Mouse (Mus musculus): ENCODE results near the gene Cnot1. TPM values are rescaled to one million over a fixed set of nuclear protein-coding genes. Genes with fewer than 3 reads are reported as not detected.
"Not testable (repeated sequence)": the region's sequence is repeated elsewhere in the genome, so short reads cannot be mapped to it uniquely, and the experiment has no call there.

Cnot1 gene
- polyA plus RNA-seq, 2 experiments from 2014 or later, result 87.9 to 88.0 TPM

DNA sequence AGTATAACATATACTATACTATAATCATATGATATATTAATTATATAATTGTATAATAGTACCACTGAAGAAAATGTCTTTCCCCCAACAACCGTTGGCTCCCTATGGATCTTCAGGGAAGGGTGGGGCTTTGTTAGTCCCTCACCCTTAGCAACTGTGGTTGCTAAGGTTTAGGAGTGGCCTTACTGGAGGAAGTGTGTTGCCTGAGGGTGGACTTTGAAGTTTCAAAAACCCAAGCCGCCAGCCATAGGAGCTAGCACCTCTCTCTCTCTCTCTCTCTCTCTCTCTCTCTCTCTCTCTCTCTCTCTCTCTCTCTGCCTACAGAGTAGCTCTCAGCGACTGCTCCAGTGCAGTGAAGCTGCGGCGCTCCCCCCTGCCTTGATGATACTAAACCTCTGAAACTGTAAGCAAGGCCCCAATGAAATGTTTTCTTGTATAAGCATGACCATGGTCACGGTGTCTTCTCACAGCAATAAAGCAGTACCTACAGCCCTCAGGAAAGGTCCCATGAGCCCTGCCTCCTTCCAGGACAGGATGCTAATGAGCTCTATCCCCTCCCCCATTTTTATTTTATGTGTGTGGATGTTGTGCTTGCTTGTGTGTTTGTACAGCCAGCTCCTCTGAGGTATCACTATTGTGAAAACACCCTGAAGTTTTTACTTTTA lies 8.9 kb upstream of the Cnot1 start:
- no peak for ATAC-seq

DNA sequence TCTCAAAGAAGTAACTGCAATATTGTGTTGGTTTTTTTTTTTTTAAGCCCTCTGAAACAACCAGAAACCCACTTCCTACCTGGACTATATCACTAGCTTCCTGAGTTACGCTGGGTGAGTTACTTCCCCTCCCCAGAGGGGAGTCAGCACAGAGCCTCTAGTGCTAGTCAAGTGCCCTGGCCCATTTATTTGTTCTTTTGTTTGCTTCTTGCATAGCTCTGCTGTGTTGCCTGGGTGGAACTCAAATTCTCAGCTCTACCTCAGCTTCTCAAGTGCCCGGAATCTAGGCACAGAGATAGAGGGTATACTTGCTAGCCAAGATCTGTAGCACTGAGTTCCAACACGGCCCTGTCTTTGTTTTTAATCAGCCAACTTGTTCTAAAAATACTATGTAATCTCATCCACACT lies 2.9 kb upstream of the Cnot1 start:
- ATAC-seq, result no peak

DNA sequence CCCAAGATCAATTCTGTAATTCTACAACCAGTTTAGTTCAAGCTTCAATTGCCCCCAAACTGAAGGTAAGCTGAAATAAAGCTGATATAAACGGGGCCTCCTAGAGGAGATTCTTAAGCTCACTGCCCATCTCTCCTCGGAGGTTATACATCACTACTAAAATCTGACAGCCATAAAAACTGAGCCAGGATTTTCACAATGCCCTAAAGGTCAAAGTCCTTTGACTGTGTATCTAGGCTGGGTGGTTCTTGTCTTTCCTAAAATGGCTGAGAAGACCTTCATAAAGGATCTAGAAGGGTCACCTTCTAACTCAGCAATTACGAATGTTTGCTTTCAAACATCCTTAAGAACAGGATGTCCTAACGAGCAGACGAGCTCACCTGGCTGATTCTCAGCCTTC lies 1.9 kb upstream of the Cnot1 start:
- ATAC-seq, result no peak

DNA sequence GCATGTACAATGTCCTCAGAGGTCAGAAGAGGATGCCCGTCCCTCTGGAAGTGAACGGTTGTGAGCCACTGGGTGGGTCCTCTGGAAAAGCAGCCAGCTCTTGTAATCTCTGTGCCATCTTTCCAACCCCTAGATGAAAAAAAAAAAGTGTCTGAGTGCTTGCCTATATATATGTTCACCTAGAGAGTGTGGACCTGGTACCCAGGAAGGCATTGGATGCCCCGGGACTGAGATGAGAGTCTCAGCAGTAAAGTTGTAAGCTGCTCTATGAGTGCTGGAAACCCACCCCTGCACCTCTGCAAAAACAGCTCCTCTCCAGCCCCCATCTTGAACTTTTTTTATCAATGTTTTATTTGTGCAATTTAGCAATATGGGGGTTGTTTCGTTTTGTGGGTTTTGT lies 1.4 kb upstream of the Cnot1 start:
- ATAC-seq, result no peak

GRCm38 (mm10) chr8:95807861-95808260 lies 597 bp upstream of the Cnot1 start:
- peak; percentile 81 for ATAC-seq

DNA sequence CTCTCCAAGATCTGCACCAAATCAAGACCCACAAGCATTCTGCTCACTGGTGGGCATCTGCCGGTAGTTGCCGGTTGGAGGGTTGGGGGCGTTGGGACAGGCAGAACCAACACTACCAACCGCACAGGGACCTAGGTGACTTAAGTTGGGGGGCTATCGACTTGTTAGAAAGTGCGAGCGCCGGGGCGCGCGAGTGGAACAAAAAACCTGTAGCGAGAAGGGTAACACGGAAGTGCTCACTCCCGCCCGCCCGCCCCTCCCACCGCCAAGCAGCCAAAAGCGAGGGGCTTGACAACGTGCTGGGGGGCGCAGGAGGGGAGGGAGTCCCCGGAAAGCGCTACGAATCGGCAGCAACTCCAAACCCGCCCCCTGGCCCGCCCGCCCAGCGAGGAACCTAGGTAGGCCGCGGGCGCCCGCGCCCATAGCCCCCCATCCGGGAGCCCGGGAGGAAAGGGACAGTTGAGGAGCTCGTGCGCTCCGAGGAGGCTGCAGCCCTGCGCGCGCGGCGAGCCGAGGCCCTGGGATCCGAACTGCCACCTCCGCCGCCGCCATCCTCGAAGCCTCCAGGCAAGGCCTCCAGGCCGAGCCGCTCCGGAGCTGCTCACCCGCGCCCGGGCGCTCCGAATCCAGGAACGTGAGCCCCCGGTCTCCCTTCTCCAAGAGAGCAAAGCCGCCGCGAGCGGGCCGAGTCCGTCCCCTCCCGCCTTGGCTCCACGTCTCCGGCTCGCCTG lies 638 bp downstream of the Cnot1 start:
- ATAC-seq, result no peak

DNA sequence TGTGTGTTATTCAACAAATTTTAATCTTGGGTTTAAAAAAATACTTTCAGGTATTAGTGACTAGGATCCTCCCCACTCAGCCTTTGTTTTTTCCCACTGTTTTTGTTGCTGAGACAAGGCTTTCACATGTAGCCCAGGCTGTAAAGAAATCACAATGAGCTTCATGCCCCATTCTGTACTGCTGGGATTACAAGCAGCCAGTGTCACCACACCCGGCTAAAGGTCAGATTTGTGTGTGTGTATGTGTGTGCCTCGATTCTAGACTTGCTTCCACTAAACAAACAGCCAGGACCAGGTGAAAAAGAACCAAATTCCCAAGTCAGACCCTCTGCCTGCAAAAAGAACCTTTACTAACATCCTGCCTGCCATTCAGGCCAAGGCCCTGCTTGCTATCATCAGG lies 1.8 kb downstream of the Cnot1 start:
- no peak for ATAC-seq

GRCm38 (mm10) chr8:95802231-95802630 lies 5.0 kb downstream of the Cnot1 start:
- no peak for ATAC-seq

- ATAC-seq, result no peak
Observed at GRCm38 (mm10) chr8:95801476-95802064, 5.7 kb downstream of the Cnot1 start.

DNA sequence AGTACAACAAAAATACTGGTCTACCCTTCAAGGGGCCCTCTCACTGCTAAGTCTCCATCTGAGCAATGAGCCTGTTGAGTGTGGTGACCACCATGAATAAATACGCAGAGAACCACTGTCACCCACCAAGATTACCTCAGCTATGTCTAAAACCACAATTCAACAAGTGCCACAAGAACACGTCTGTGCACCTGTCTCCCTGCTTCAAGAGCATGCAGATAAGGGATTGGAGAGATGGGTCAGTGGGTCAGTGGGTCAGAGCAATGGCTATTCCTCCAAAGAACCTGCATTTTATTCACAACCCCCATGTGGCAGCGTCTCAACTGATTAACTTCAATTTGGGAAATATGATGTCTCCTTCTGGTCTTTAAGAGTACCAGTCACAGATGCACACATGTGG lies 6.9 kb downstream of the Cnot1 start:
- ATAC-seq, result no peak

DNA sequence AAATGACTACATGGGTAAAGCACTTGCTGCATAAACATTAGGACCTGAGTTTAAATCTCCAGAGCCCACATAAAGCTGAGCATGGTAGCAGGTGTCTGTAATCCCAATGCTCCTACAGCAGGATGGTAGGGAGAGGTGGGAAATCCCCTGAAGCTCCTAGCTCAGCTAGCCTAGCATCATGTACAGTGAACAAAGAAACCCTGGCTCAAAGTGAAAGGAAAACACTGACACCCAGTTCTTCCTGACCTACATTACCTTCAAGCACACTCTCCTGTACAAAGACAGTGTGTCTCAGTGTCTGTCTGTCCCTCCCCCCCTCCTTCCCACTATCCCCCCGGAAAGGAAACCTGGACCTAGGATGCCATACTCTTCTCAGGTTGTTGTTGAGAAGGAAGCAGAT lies 7.4 kb downstream of the Cnot1 start:
- ATAC-seq, result peak; percentile 71

DNA sequence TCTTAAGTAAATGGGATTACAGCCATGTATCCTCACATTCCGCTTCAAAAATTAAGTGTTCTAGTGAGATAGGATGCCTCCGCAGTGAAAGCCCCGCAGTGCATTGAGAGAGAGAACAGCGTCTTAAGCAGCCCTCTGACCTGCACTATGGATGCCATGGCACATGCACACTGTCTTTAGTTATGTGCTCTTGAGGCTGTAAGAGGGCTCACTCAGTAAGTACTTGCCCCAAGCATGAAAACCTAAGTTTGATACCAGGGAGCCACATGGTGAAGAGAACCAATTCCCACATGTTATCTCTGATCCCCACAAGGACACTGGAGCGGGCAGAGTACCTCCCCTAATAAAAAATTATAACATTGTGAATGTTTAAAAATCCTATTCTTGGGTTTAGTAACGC lies 8.1 kb downstream of the Cnot1 start:
- ATAC-seq, result no peak

- not testable (repeated sequence) for ATAC-seq
Observed at GRCm38 (mm10) chr8:95795333-95796061, 11.8 kb downstream of the Cnot1 start.

GRCm38 (mm10) chr8:95785591-95785990 lies 21.7 kb downstream of the Cnot1 start:
- ATAC-seq, result no peak

DNA sequence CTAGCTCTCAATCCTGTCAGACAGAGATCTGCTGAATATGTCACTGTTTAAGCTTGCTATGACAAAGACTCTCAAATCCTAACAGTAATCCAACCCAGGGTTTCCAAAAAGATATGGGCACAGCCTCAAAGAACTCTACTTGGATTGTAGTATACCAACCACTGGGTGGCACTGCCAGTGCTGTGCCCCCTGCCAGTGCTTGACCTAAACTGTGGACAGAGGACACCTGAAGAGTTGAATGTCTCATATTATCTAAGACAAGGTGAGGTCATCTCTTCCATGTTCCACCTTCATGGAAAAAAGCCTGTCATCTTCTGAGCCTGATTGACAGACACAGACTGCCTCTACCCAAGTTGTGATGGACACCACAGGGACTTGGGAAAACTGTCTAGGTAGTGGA lies 24.6 kb downstream of the Cnot1 start:
- no peak for ATAC-seq

DNA sequence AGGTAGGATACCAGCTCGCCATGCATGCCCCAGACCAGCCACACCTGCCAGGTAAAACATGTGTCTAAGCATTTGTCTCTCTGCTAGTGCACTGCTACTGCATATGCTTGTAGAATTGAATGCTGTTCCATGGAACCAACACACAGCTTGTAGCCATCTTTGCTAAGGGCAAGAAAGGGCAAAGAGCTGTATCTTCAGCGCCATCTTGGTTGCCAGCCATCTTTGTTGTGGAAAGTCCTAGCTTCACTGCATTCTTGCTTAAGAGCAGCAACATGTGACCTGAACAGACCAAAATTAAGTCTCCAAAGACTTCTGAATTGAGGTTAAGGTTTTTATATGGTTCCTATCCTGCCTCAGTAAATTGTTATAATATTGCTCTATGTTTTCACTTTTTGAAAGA lies 25.5 kb downstream of the Cnot1 start:
- ATAC-seq, result no peak

- ATAC-seq, result no peak
Observed at GRCm38 (mm10) chr8:95781085-95781484, 26.2 kb downstream of the Cnot1 start.

GRCm38 (mm10) chr8:95764133-95764532 lies 43.1 kb downstream of the Cnot1 start:
- ATAC-seq, result no peak

DNA sequence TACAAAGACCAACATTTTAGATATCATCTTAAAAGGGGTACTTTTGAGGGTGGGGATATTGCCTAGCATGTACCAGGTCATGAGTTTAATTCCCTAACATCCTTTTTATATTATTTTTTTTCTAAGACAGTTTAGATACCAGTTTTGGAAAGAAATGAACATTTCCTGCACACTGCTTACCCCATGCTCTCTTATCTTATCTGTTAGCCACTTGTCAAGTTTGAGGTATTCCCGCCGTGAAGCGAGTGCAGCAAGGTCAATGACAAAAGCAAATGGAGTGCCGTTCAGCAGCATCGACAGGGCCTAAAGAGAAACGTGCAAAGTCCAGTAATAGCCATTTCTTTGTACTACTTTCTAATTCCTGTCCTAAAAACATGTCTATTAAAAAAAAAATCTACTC lies 46.9 kb downstream of the Cnot1 start:
- no peak for ATAC-seq

DNA sequence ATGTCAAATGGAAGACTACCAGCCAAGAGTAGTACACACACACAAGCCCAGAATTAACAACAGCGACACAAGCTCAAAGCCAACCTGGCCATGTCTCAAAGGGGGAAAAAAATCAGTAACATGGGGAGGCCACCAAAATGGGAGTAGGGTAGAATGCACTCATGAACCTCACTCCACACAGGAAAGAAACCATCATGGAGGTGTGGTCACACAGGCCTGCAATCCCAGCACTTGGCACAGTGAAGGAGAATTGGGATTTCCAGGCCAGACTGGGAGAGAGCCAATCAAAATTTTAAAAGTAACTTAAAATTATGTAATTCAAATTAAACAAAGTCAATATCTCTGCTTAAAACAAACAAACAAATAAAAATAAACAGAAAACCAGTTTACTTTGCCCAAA lies 55.3 kb downstream of the Cnot1 start:
- ATAC-seq, result no peak

- ATAC-seq, result no peak
Observed at GRCm38 (mm10) chr8:95748028-95748427, 59.2 kb downstream of the Cnot1 start.

DNA sequence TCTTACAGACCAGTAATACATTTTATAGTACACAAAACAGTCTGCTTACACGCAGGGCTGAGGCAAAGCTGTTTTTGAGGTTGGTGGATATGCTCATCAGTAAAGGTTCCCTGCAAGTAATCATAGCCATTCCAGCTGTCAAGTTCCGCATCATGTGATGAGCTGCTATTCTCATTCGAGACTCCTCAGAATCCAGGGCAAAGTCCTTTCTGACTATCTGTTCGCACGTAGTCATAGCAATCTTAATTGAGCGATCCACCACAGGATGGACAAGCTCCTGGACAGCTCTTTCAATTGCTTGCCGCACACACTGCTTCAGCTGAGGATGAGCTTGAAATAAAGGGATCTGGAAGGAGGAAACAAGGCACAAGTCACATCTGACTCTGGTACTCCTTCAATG lies 65.5 kb downstream of the Cnot1 start:
- no peak for ATAC-seq

DNA sequence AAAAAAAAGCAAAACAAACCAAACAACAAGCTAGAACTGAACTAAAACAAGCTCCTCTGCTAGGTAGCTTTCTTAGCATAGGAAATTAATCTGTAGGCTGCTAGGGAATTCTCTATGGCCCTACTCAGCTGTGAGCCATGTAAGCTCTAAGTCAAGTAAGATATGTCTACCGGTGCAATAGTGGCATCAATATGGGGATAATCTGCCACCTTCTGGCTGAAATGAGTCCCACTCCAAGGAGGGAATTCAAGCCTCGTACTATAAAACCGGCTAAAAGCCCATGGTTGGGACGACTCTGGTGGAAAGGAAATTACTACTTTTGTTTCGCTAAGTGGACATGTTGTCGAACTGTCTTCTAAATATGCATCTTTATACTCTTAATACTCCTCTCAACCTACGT lies 68.7 kb downstream of the Cnot1 start:
- no peak for ATAC-seq

DNA sequence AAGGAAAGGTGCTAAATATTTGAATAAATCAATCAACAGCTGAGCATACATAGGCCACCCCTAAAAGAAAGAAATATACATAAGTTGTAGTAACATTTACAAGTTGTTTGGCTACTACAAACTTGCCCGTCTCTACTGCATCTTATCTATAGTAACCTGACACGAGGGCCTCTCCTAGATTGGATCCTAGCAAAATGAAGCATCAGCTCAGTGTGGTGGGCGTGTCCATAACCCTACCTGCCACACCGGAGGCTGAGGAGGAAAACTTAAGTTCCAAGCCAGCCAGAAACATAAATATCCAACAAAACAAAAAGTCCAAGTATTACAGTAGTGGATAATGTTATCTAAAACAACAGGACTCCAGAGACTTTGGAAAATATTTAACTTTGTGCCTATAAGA lies 79.6 kb downstream of the Cnot1 start:
- ATAC-seq, result no peak
